Mouse (Mus musculus) lung, embryonic 16.5 days (tissue): ENCODE measurements around the gene Ethe1. TPM values are rescaled to one million over a fixed set of nuclear protein-coding genes. Genes with fewer than 3 reads are reported as not detected.

ENCODE experiments used
- polyA plus RNA-seq: library from polyadenylated mRNA; unstranded; fragments of >200 nt; fragmentation: Nextera tagmentation; extraction: Ambion mirVana; gene quantifications from 2 replicates; pipeline ENCODE4 v1.2.1, GENCODE M21; 2015

The Ethe1 gene
- polyA plus RNA-seq, 1 experiment from 2014 or later, result 22.4 TPM

Other genes starting within 250 kb of the Ethe1 start
- 0.06 and 0.33 TPM in 2 replicates for gene Lypd5, start 238.3 kb upstream of the Ethe1 start, polyA plus RNA-seq
- 3.2 and 5.7 TPM in 2 replicates for gene Kcnn4, start 217.3 kb upstream of the Ethe1 start, polyA plus RNA-seq
- 22.7 and 24.6 TPM in 2 replicates for gene Smg9, start 187.9 kb upstream of the Ethe1 start, polyA plus RNA-seq
- gene Irgc1, start 135.2 kb upstream of the Ethe1 start, polyA plus RNA-seq, result not detected in 2 replicates
- gene Plaur, start 125.1 kb upstream of the Ethe1 start, polyA plus RNA-seq, result 17.6 and 19.7 TPM in 2 replicates
- 1.4 and 1.8 TPM in 2 replicates for gene Cadm4, start 105.5 kb upstream of the Ethe1 start, polyA plus RNA-seq
- 30.4 and 31.8 TPM in 2 replicates for gene Zfp428, start 80.5 kb upstream of the Ethe1 start, polyA plus RNA-seq
- 0.33 and 0.43 TPM in 2 replicates for gene AC161166.1, start 75.1 kb upstream of the Ethe1 start, polyA plus RNA-seq
- 5.6 and 6.5 TPM in 2 replicates for gene Irgq, start 56.9 kb upstream of the Ethe1 start, polyA plus RNA-seq
- gene Pinlyp, start 41.4 kb upstream of the Ethe1 start, polyA plus RNA-seq, result 0.25 and 0.52 TPM in 2 replicates
- gene Xrcc1, start 41.3 kb upstream of the Ethe1 start, polyA plus RNA-seq, result 112 TPM in 2 replicates
- 2.2 and 2.3 TPM in 2 replicates for gene Zfp575, start 98 bp downstream of the Ethe1 start, polyA plus RNA-seq
- gene Phldb3, start 23.2 kb downstream of the Ethe1 start, polyA plus RNA-seq, result 0.15 and 0.21 TPM in 2 replicates
- gene Lypd3, start 49.0 kb downstream of the Ethe1 start, polyA plus RNA-seq, result 0.26 and 0.92 TPM in 2 replicates
- not detected in 2 replicates for gene Tex101, start 89.1 kb downstream of the Ethe1 start, polyA plus RNA-seq
- not detected in 2 replicates for gene BC049730, start 121.7 kb downstream of the Ethe1 start, polyA plus RNA-seq
- gene Gm4763, start 139.4 kb downstream of the Ethe1 start, polyA plus RNA-seq, result not detected in 2 replicates
- gene Cd177, start 172.8 kb downstream of the Ethe1 start, polyA plus RNA-seq, result 1.5 and 1.8 TPM in 2 replicates
- not detected in 2 replicates for gene Ceacam10, start 189.7 kb downstream of the Ethe1 start, polyA plus RNA-seq